Mouse (Mus musculus) neural tube, embryonic 10.5 days (tissue): ENCODE data around the gene Olfr273.
"Not testable (repeated sequence)": the region's sequence is repeated elsewhere in the genome, so short reads cannot be mapped to it uniquely, and the experiment has no call there.

Source experiments
- DNase-seq: peaks from one replicate; pipeline ENCODE4 v3.0.0-alpha.2; 2017; ENCODE audit warnings: low spot score; ENCODE audit errors: extremely low spot score

Gene Olfr273

DNA sequence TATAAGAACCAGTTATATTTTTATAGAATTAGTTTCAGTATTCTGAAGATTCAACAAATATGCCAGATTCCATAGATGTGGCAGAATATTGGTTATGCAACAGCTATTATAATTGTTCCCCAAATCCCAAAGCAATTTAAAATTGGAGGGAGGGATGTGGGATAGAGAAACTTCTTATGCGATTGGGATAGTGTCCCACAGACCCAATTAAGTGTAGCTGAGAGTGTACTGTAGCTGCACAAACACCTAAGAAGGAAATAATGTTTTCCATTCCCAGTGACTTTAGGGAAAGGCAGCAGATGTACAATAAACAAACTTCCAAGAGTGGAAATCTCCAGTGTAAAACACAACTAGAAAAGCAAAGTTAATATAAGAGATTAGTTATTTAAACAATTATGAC is at the start of gene Olfr273:
Gene Olfr273, minus strand, starts transcription at position 101 of the 400 bp plus-strand sequence.
- DNase-seq: no peak

DNA sequence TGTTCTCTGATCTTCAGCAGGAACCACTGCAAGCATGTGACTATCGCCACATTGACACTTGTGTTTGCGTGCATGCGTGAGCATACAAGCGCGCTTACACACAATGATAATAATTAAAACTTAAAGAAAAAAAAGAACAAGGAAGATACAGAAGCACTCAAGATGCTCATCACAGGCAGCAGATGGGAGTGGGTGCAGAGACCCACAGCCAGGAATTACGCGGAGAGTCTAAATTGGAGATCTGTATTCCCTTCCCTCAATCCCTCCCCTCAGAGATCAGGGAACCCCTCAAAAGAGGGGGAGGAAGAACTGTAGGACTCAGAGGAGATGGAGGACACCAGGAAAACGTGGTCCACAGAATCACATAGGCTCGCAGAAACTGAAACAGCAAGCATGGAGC is 5.1 kb upstream of the Olfr273 start:
- no peak for DNase-seq

DNA sequence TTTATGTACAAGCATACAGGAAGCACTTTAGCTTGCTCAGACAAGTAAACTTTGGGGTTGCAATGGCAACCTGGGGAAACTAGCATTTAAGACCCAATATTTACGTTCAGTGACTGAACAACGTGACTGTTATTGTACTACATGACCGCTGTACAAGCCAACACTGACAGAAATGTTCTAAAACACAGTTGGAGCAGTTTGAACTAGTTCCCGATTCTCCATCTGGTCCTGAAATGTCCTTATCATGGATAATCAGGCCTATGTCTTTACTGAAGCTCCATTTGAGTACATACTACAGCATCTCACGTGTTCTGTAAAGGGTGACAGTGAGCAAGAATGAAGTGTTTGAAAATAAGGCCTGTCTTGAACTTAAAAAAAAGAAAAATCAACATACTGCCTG is 9.4 kb downstream of the Olfr273 start:
- no peak for DNase-seq

DNA sequence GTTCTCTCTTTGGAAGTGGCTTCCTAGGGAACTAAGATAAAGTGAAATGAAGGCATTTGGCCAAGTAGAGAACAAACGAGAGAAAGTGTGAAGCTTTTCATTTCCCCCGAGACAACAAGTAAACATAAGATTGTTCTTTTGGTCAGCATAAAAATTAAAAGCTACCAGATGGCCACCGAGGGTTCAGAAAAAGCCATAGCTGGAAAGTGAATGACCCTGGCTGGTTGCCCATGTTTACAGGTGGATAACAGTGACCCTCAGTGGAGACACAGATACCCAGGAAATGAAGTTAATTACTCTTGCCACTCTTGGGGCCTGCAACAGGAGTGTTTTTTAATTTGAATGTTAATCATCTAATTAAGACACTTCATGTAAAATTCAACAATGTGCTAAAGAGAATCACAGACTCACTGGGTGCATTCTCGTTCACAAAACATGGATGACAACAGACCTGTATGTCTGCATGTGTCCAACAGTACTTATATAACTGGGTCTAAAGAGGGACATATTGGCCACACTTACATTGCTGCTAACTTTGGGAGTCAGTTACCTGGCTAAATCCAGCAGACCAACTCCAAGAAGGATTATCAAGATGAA is 9.9 kb downstream of the Olfr273 start:
- no peak for DNase-seq

DNA sequence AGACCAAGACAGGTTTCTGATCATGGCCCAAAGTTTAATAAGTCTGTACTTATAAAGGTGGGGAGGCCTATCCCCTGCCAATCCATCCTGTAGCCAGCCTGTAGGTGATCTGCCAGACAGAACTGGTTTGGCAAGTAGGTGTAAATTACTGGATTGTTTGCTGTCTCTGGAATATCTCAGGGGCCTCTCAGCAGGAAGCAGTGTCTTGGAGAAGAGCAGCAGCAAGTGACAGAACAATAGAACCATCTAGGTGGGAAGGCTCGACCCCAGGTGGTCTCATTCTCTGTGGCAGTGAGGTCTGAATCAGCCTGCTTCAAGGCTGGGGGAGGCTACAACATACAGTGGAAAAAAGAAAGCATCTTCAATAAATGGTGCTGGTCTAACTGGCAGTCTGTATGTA is 13.6 kb downstream of the Olfr273 start:
- not testable (repeated sequence) for DNase-seq

DNA sequence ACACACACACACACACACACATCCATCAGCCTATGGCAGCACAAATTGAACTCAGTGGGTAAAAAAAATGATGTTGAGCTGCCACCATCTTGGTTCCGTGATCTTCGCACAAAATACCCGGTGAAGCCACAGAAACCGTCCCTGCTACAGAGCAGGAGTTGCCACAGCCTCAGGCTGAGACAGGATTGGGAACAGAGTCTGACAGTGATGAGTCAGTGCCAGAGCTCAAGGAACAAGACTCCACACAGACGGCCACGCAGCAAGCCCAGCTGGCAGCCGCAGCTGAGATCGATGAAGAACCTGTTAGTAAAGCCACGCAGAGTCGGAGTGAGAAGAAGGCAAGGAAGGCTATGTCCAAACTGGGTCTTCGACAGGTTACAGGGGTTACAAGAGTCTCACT is 37.7 kb downstream of the Olfr273 start:
- no peak for DNase-seq

DNA sequence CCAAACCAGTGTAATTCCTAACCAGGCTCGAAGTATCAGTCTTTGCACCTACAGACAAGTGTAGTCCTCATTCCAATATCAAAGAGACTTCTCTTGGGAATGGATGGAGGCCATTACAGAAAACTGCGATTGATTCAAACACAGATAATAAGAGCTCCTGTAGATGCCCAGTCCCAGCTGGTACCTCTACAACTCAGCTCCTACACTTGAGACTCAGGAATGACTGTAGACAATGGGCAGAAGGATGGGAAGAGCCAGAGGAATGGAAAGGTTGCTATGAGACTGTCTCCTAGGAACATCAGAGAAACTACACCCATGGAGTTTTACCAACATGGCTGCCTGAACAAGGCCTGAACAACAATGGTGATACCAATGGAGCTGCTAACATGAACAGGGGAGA is 44.7 kb downstream of the Olfr273 start, which contains the start of gene Olfr275:
Gene Olfr275, plus strand, starts transcription at position 301 of the 400 bp plus-strand sequence.
- DNase-seq: no peak

DNA sequence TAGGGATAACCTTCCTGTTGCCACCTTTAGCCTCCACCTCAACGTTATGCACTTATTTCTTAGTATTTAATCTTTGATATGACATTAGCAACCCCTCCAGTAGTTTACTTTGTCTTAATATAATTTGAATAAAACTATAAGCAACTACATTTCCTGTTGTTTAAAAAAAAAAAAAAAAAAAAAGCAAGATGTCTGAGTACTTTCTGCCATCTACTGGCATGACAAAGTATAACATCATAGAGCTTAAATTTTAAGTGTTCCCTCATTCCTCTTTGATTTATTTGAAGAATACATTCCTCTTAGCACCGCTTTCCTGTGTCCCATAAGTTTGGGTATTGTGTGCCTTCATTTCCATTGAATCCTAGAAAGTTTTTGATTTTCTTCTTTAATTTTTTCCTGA is 47.2 kb downstream of the Olfr273 start:
- no peak for DNase-seq
